ENCODE assay signal across 16 mouse cellular contexts in genomic region chr8:12928931-12929330, GRCm38 (mm10). TPM values are rescaled to one million over a fixed set of nuclear protein-coding genes. Genes with fewer than 3 reads are reported as not detected.
DNase-seq lines count a peak whose midpoint lies in the region; ATAC-seq and TF ChIP-seq lines count a peak whose summit lies in the region.
"Had no signal": no experiment of that assay in that cellular context is flagged by ENCODE, and none has a peak within 500 bp of the region (broad histone marks: within the 10 kb centered on the region; RNA-seq: fewer than 3 reads in every experiment).

No protein-coding gene starts in this region.

- DNase-seq in heart, adult 2 months: peak in 1 of 2 experiments; percentile 42
- DNase-seq in heart, embryonic 10.5 days (ENCODE audit: low spot score): no peak
- DNase-seq in limb, embryonic 10.5 days (ENCODE audit: low spot score): no peak
- no peak for DNase-seq in thymus, postnatal 0 days (ENCODE audit: low spot score)
- DNase-seq in left cerebral cortex, postnatal 25 days (ENCODE audit: low spot score in 2 of 2): no peak
- DNase-seq: cerebellum, postnatal 14 days; kidney, adult 18-20 months; thymus, adult 2 months had no signal

- no peaks in the 10 kb centered on the region for H3K36me3 ChIP-seq in heart, adult 2 months (ENCODE audit: control insufficient read depth, insufficient read depth, low read length)
- H3K36me3 ChIP-seq in heart, embryonic 10.5 days: no peaks in the 10 kb centered on the region
- no peaks in the 10 kb centered on the region for H3K36me3 ChIP-seq in limb, embryonic 12.5 days
- no peaks in the 10 kb centered on the region for H3K36me3 ChIP-seq in limb, embryonic 10.5 days
- no peaks in the 10 kb centered on the region for H3K36me3 ChIP-seq in stomach, embryonic 15.5 days
- H3K36me3 ChIP-seq: embryonic facial prominence, embryonic 12.5 days; forebrain, embryonic 10.5 days; heart, embryonic 12.5 days had no signal

- peak overlapping the region; percentile 93 for H3K27ac ChIP-seq in heart, adult 2 months
- no peak overlapping the region for H3K27ac ChIP-seq in heart, embryonic 10.5 days
- no peak overlapping the region for H3K27ac ChIP-seq in limb, embryonic 12.5 days
- no peak overlapping the region for H3K27ac ChIP-seq in limb, embryonic 10.5 days
- peak overlapping the region; percentile 98 for H3K27ac ChIP-seq in brown adipose tissue, adult 24 weeks (replicated peaks; ENCODE audit: low read depth, low read length)
- H3K27ac ChIP-seq in stomach, embryonic 15.5 days: peak overlapping the region; percentile 48; the same call in 1 of the 2 replicates
- H3K27ac ChIP-seq: embryonic facial prominence, embryonic 12.5 days; forebrain, embryonic 10.5 days; liver, embryonic 14.5 days had no signal

- 0 out of 2 replicates have a peak, but pooled peaks have one; percentile 10 for TF ChIP-seq EP300 in heart, adult 2 months (IDR thresholded peaks at IDR 0.05; ENCODE audit: insufficient read depth, low read depth, low read length)

- peak overlapping the region; percentile 61 for H3K4me3 ChIP-seq in heart, adult 2 months
- H3K4me3 ChIP-seq in heart, embryonic 10.5 days: no peak overlapping the region
- H3K4me3 ChIP-seq in limb, embryonic 12.5 days (replicated peaks): no peak overlapping the region
- H3K4me3 ChIP-seq in limb, embryonic 10.5 days: no peak overlapping the region
- H3K4me3 ChIP-seq in brown adipose tissue, adult 24 weeks (ENCODE audit: insufficient read depth, low read depth, low read length): peak overlapping the region; percentile 59
- no peak overlapping the region for H3K4me3 ChIP-seq in stomach, embryonic 15.5 days (replicated peaks)
- H3K4me3 ChIP-seq: embryonic facial prominence, embryonic 12.5 days; forebrain, embryonic 10.5 days; heart, embryonic 12.5 days; megakaryocyte, embryonic 14.5 days had no signal

- 58% methylated on average over 5 of the region's 5 CpGs for WGBS in heart, adult 2 months
- 77% methylated on average over 5 of the region's 5 CpGs for WGBS in heart, embryonic 10.5 days
- WGBS in limb, embryonic 12.5 days: 81% methylated on average over 5 of the region's 5 CpGs
- 86% methylated on average over 5 of the region's 5 CpGs for WGBS in limb, embryonic 10.5 days
- 59% methylated on average over 5 of the region's 5 CpGs for WGBS in stomach, embryonic 15.5 days

- TF ChIP-seq CTCF in heart, adult 2 months (IDR thresholded peaks at IDR 0.05): no peak

- H3K4me1 ChIP-seq in heart, adult 2 months (ENCODE audit: control insufficient read depth, insufficient read depth, low read length): peaks cover 11% of the 10 kb centered on the region
- H3K4me1 ChIP-seq in heart, embryonic 10.5 days: peaks cover 20% of the 10 kb centered on the region
- peaks cover 21% of the 10 kb centered on the region for H3K4me1 ChIP-seq in limb, embryonic 12.5 days (replicated peaks)
- peaks cover 31% of the 10 kb centered on the region for H3K4me1 ChIP-seq in limb, embryonic 10.5 days
- H3K4me1 ChIP-seq in brown adipose tissue, adult 24 weeks (ENCODE audit: control insufficient read depth, insufficient read depth, insufficient read length, low read length): peaks cover 12% of the 10 kb centered on the region
- H3K4me1 ChIP-seq in stomach, embryonic 15.5 days: peaks cover 25% of the 10 kb centered on the region

- H3K9ac ChIP-seq in heart, adult 2 months (ENCODE audit: low read depth, low read length): peak overlapping the region; percentile 72
- H3K9ac ChIP-seq in limb, embryonic 12.5 days (replicated peaks): no peak overlapping the region
- no peak overlapping the region for H3K9ac ChIP-seq in stomach, embryonic 15.5 days
- H3K9ac ChIP-seq: embryonic facial prominence, embryonic 12.5 days; heart, embryonic 12.5 days; liver, embryonic 14.5 days had no signal

- no peaks in the 10 kb centered on the region for H3K27me3 ChIP-seq in heart, adult 2 months (ENCODE audit: control insufficient read depth, insufficient read depth, low read length)
- peaks cover 45% of the 10 kb centered on the region; the same call in 1 of the 2 replicates for H3K27me3 ChIP-seq in heart, embryonic 10.5 days (ENCODE audit: insufficient read depth, poor library complexity, severe bottlenecking)
- H3K27me3 ChIP-seq in limb, embryonic 12.5 days: no peaks in the 10 kb centered on the region
- no peaks in the 10 kb centered on the region for H3K27me3 ChIP-seq in limb, embryonic 10.5 days (ENCODE audit: low read depth, poor library complexity, severe bottlenecking)
- no peaks in the 10 kb centered on the region for H3K27me3 ChIP-seq in stomach, embryonic 15.5 days (replicated peaks)
- H3K27me3 ChIP-seq: embryonic facial prominence, embryonic 12.5 days had no signal

- no peaks in the 10 kb centered on the region for H3K9me3 ChIP-seq in heart, embryonic 10.5 days
- H3K9me3 ChIP-seq in limb, embryonic 12.5 days: no peaks in the 10 kb centered on the region
- H3K9me3 ChIP-seq in limb, embryonic 10.5 days (replicated peaks): no peaks in the 10 kb centered on the region
- H3K9me3 ChIP-seq in stomach, embryonic 15.5 days: no peaks in the 10 kb centered on the region
- H3K9me3 ChIP-seq: embryonic facial prominence, embryonic 12.5 days; forebrain, embryonic 10.5 days had no signal

- H3K79me2 ChIP-seq in heart, adult 2 months (replicated peaks; ENCODE audit: control insufficient read depth, insufficient read depth, low read length): no peaks in the 10 kb centered on the region

- intact Hi-C loops in heart, adult 2 months (cut with DNase I): no loop called here
- intact Hi-C loops in left cerebral cortex, postnatal 25 days (cut with DNase I): no loop called here

- ATAC-seq in limb, embryonic 12.5 days (ENCODE audit: insufficient number of reproducible peaks, insufficient read depth, low FRiP score, low TSS enrichment, low read depth): 0 out of 2 replicates have a peak, but pooled peaks have one; percentile 17
- ATAC-seq in stomach, embryonic 15.5 days (ENCODE audit: insufficient read depth, low FRiP score, low read depth): peak; percentile 42

- no peak overlapping the region for H3K4me2 ChIP-seq in limb, embryonic 12.5 days
- peak overlapping the region; percentile 25; the same call in 1 of the 2 replicates for H3K4me2 ChIP-seq in stomach, embryonic 15.5 days
- H3K4me2 ChIP-seq: embryonic facial prominence, embryonic 12.5 days; heart, embryonic 12.5 days had no signal

- peak; percentile 65 for TF ChIP-seq POLR2A in heart, adult 2 months (IDR thresholded peaks at IDR 0.05; ENCODE audit: insufficient read depth, low read depth, low read length)

RNA-seq across cellular contexts. Expression of gene Mcf2l, which starts 55.3 kb away (rescaled TPM):
- 100 to 1,000 TPM in 1 of 2 experiments, 10 to 100 TPM in 1; 58.4 to 104 TPM for total RNA-seq in heart, adult 2 months (2021)
- 30.3 and 40.2 TPM in 2 replicates for polyA plus RNA-seq in heart, adult 2 months (2012; rRNA removed)
- 8.3 and 9.1 TPM in 2 replicates for polyA plus RNA-seq in heart, embryonic 10.5 days (2016; fragmentation: Nextera tagmentation; extraction: Ambion mirVana)
- polyA plus RNA-seq in limb, embryonic 12.5 days (2016; fragmentation: Nextera tagmentation; extraction: Ambion mirVana): 13.3 and 14.0 TPM in 2 replicates
- polyA plus RNA-seq in limb, embryonic 10.5 days (2016; fragmentation: Nextera tagmentation; extraction: Ambion mirVana): 5.7 and 10.3 TPM in 2 replicates
- 7.2 and 10.0 TPM in 2 replicates for polyA plus RNA-seq in brown adipose tissue, adult 24 weeks (2012; ENCODE audit: insufficient read depth, insufficient read length, missing spikeins)
- 14.3 and 18.4 TPM in 2 replicates for polyA plus RNA-seq in stomach, embryonic 15.5 days (2015; fragmentation: Nextera tagmentation; extraction: Ambion mirVana)
- polyA plus RNA-seq in thymus, postnatal 0 days (2015; fragmentation: Nextera tagmentation; extraction: Ambion mirVana): 4.8 and 5.3 TPM in 2 replicates
- total RNA-seq in left cerebral cortex, postnatal 25 days (2021): 100 to 1,000 TPM; 241 to 256 TPM

Comparison
In these comparisons a context has a peak if more than half of its experiments do, and no peak if none do; other contexts are left out.
1. H3K27ac ChIP-seq: peak in heart, adult 2 months (single experiment), brown adipose tissue, adult 24 weeks (single experiment) and stomach, embryonic 15.5 days (single experiment); none in heart, embryonic 10.5 days (single experiment), limb, embryonic 12.5 days (single experiment) and limb, embryonic 10.5 days (single experiment).
2. H3K4me3 ChIP-seq: peak in heart, adult 2 months (single experiment) and brown adipose tissue, adult 24 weeks (single experiment); none in heart, embryonic 10.5 days (single experiment), limb, embryonic 12.5 days (single experiment), limb, embryonic 10.5 days (single experiment) and stomach, embryonic 15.5 days (single experiment).